Mouse (Mus musculus) stomach, embryonic 14.5 days (tissue): ENCODE measurements at regions not wholly inside any gene's neighbourhood (a gene's known extent, or its start where the extent isn't known, plus 50 kb on each side); places are given as distances from the start of the nearest gene placed in this dataset. TPM values are rescaled to one million over a fixed set of nuclear protein-coding genes. Genes with fewer than 3 reads are reported as not detected.

Experiments used
- ATAC-seq: fragments of 200-750 bp; cut with Nextera tagmentation; 2 replicates; pipeline ENCODE4 v1.8.0; 2017; ENCODE audit warnings: low read depth, moderate TSS enrichment; ENCODE audit not compliant: insufficient number of reproducible peaks, insufficient read depth, low FRiP score
- H3K27ac ChIP-seq: fragments of 300-500 bp; sonication (generic); 2 replicates; pipeline ENCODE4 v1.5.1; 2014; ENCODE audit warnings: mild to moderate bottlenecking, low read length, moderate library complexity, mixed read lengths
- H3K27me3 ChIP-seq: fragments of 300-500 bp; sonication (generic); 2 replicates; pipeline ENCODE4 v1.6.1; 2014; ENCODE audit warnings: low read length, control low read depth, mixed read lengths; ENCODE audit not compliant: control insufficient read depth, insufficient read depth
- H3K36me3 ChIP-seq: fragments of 300-500 bp; sonication (generic); 2 replicates; pipeline ENCODE4 v1.6.1; 2014; ENCODE audit warnings: mild to moderate bottlenecking, control low read depth, low read length, moderate library complexity, mixed read lengths; ENCODE audit not compliant: control insufficient read depth, insufficient read depth
- H3K4me1 ChIP-seq: fragments of 300-500 bp; sonication (generic); 2 replicates; pipeline ENCODE4 v1.6.1; 2014; ENCODE audit warnings: low read length, control low read depth, mixed read lengths; ENCODE audit not compliant: control insufficient read depth, insufficient read depth
- H3K4me2 ChIP-seq: fragments of 300-500 bp; sonication (generic); replicated peaks from 2 replicates; pipeline ENCODE4 v1.6.1; 2014; ENCODE audit warnings: low read depth, low read length, control low read depth
- H3K4me3 ChIP-seq: fragments of 300-500 bp; sonication (generic); 2 replicates; pipeline ENCODE4 v1.5.1; 2014; ENCODE audit warnings: low read depth, low read length, control low read depth
- H3K9ac ChIP-seq: fragments of 300-500 bp; sonication (generic); replicated peaks from 2 replicates; pipeline ENCODE4 v1.6.1; 2014; ENCODE audit warnings: low read depth, mild to moderate bottlenecking, control low read depth, low read length, moderate library complexity, mixed read lengths
- H3K9me3 ChIP-seq: fragments of 300-500 bp; sonication (generic); 2 replicates; pipeline ENCODE4 v1.6.1; 2016; ENCODE audit warnings: low read depth, low read length, control low read depth; ENCODE audit not compliant: control insufficient read depth
- WGBS: fragments of 180-500 bp; shearing (Covaris S2); extraction: QIAGEN DNeasy Blood & Tissue Kit; methylation state at CpG from one replicate; pipeline ENCODE4 v1.1.7; 2014; 5-methylcytosine and 5-hydroxymethylcytosine counted together
- microRNA-seq: library from miRNA; unstranded; fragments of <30 nt; microRNA quantifications from one replicate; pipeline ENCODE4, GENCODE M21; 2016

DNA sequence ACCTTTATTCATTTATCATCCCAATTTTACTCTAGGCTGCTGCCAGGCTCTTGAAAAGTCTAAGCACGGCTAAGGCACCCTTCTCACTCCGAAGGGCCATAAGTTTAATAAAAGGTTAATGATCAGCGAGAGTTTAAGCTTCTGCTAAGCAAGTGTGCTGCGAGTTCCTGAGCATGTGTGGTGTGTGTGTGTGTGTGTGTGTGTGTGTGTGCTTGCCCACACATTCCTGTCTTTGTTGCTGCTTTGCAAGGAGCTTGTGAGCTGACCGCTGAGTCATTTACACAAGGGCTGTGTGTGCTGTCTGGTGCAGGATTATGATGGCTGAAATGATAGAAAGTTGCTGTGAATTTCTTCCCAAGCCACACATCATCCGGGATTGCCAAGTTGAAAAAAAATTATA is 527.1 kb downstream of the Ppargc1a start:
- H3K9me3 ChIP-seq, result no peaks in the 10 kb centered on the region
- H3K4me3 ChIP-seq, result no peak overlapping the region
- no peak overlapping the region for H3K4me2 ChIP-seq
- no peak overlapping the region for H3K9ac ChIP-seq
- no peak overlapping the region for H3K27ac ChIP-seq
- WGBS, result 58% methylated on average over 6 of the region's 6 CpGs
- ATAC-seq, result no peak
- no peaks in the 10 kb centered on the region for H3K36me3 ChIP-seq
- H3K27me3 ChIP-seq, result no peaks in the 10 kb centered on the region
- no peaks in the 10 kb centered on the region for H3K4me1 ChIP-seq

DNA sequence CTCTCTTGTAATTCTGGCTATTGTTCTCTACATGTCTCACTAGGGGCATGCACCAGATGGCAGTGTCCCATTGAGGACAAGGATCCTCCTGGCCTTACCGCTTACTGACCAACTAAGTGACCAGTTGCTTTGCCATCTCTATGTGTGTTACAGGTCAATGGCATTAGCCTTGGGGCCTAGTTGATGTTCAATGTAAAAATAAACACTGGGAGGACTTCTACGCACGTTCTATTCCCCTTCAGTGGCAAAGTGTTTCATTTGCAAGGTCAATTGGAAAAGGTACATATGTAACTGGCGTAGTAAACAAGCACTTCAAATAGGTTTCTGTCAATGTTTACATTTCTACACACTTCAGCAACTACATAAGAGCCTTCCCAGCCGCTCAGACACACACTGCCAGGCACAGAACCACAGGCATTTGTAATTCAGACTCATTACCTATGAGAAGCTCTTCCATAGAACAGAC is 527.8 kb downstream of the Ppargc1a start:
- Histone ChIP-seq H3K4me2 (no peak overlapping the region), H3K9me3 (no peaks in the 10 kb centered on the region), H3K4me1 (no peaks in the 10 kb centered on the region), H3K36me3 (no peaks in the 10 kb centered on the region), H3K4me3 (no peak overlapping the region), H3K27me3 (no peaks in the 10 kb centered on the region), H3K27ac (no peak overlapping the region), H3K9ac (no peak overlapping the region)
- WGBS, result 61% methylated on average over 5 of the region's 5 CpGs
- peak; percentile 37; the same call in 1 of the 2 replicates for ATAC-seq

DNA sequence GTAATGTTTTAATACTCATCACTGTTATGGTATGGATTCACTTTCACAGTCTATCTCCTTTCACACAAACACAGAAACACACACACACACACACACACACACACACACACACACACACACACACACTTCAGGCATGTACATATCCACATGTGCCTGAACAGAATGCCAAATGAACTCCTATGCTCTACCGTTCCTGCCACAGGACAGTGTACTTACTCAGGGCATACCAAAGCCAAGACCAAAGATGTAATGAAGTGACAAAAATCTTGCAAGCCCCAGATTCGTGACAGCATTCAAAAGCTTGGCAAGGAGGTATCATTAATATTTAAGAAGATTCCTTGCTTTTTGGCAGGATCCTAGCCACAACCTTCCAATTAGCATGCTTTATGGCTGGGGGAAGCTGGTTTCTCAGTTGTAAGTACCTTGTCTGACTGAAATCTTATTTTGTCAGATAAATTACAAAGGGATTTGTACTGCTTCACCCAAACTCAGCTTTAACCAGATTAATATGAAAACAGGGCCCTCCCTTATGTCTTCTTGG is 531.0 kb downstream of the Ppargc1a start:
- Histone ChIP-seq H3K27me3 (no peaks in the 10 kb centered on the region), H3K27ac (no peak overlapping the region), H3K9ac (no peak overlapping the region), H3K4me1 (no peaks in the 10 kb centered on the region), H3K4me2 (no peak overlapping the region), H3K9me3 (no peaks in the 10 kb centered on the region), H3K4me3 (no peak overlapping the region), H3K36me3 (no peaks in the 10 kb centered on the region)
- WGBS, result 65% methylated on average over 2 of the region's 2 CpGs
- ATAC-seq, result no peak

DNA sequence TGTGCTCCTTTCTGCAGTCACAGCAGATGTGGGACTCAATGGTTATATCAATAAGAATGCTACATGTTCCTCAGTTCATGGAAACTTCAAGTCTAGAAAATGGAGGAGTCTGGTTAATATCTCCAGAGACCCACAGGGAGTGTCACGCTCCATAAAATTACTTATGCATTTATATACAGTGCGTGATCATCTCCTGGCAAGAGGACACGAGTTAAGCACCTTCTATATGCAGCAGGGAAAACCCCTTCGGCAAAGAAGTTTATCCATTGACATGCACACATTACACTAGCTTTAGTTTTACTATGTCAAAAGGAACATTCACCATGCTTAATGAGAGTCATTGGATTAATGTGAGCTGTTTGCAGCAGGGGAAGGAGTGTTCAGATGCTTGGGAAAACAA is 538.6 kb downstream of the Ppargc1a start:
- H3K9me3 ChIP-seq, result no peaks in the 10 kb centered on the region
- H3K27ac ChIP-seq, result no peak overlapping the region
- H3K9ac ChIP-seq, result no peak overlapping the region
- no peak for ATAC-seq
- H3K4me2 ChIP-seq, result no peak overlapping the region
- WGBS, result 77% methylated on average over 4 of the region's 4 CpGs
- no peaks in the 10 kb centered on the region for H3K27me3 ChIP-seq
- no peak overlapping the region for H3K4me3 ChIP-seq
- no peaks in the 10 kb centered on the region for H3K36me3 ChIP-seq
- no peaks in the 10 kb centered on the region for H3K4me1 ChIP-seq

DNA sequence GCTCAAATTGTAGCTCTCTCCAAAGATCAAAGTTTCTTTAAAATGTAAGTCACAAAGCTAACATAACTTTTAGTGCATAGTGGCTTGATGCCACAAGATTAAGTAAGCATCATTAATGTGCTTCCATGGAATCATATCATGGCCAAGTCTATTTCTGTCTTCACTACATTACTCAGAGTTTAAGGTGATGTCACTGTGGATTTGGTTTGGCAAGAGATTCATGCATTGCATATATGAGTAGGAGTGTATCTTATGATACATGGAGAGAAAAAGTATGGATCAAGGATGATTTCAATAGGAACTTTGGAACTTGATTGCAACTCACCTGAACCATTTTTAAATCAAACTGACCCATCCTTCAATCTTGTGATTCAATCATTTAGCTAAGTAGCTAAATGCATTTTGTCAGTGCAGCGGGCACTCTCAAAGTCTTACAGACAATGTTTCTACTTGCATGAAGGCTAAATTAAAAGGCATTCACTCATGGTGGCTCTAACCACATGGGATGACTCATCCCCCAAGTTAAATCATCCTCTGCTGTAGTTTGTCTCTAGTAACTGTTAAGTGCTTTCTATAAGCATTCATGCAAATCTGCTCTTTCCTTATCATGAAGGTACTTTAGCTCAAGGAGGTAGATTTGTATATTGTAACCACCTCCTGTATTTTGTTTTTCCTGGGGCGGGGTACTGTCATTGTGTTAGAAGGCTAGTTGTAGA is 576.5 kb downstream of the Ppargc1a start:
- WGBS, result 90% methylated on average over 2 of the region's 2 CpGs

More for the DNA sequence above, 576.5 kb downstream of the Ppargc1a start:
- Histone ChIP-seq H3K9ac (no peak overlapping the region), H3K27ac (no peak overlapping the region), H3K4me1 (no peaks in the 10 kb centered on the region), H3K27me3 (no peaks in the 10 kb centered on the region), H3K4me2 (no peak overlapping the region), H3K9me3 (no peaks in the 10 kb centered on the region), H3K36me3 (no peaks in the 10 kb centered on the region), H3K4me3 (no peak overlapping the region)
- ATAC-seq, result no peak

Small RNAs in the stretch of these regions (microRNA-seq; reads per million reads assigned to microRNA genes)
- not detected for gene Gm44377
